Mouse (Mus musculus) layer of hippocampus, postnatal 36 days (tissue): ENCODE data around the gene Cachd1. TPM values are rescaled to one million over a fixed set of nuclear protein-coding genes. Genes with fewer than 3 reads are reported as not detected.

Experiments used
- DNase-seq, 2 experiments: peaks; one replicate each; pipeline ENCODE4 v3.0.0; 2022
- total RNA-seq, 2 experiments: library from RNA; stranded (reverse); gene quantifications; 2 replicates each; pipeline ENCODE4 v1.2.3; 2021

Gene Cachd1
- total RNA-seq, 2 experiments from 2014 or later = 28.5 to 39.2 TPM

DNA sequence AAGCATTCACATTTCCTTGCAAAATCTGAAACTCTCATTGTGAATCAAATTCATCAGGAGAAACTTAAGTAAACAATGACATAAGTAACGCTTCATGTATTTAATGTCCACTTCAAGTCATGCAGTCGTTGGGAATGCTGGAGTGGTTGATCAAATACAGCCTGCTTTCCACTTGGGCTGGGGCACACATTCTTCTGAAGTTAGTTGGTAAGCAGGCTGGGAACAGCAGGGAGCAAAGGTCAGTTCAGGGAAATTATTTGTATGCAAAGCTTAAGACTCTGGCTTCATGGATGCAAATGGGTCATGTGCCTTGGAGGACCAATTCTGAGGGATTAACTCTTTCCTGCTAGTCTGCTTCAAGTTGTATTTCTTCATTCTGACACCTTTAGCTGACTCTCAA, 16.7 kb downstream of the Cachd1 start:
- no peak for DNase-seq

DNA sequence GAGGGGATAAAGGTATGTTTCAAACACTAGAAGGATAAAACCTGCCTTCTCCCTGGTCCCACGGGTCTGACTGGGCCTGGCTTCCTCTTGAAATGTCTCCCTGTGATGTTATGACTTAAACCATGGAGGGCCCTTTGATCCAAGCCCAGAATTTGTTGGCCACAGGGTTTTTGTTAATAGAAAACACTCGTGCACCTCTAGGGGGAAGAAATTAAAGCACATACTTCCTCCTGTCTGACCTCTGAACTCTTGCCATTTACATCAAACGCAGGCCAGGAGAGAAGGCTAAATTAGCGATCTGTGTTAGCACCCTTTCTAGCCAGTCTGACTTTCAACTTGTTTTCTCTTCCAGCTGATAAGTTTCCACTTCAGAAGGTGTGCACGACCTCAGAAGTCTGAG, 19.0 kb downstream of the Cachd1 start:
- DNase-seq = no peak

DNA sequence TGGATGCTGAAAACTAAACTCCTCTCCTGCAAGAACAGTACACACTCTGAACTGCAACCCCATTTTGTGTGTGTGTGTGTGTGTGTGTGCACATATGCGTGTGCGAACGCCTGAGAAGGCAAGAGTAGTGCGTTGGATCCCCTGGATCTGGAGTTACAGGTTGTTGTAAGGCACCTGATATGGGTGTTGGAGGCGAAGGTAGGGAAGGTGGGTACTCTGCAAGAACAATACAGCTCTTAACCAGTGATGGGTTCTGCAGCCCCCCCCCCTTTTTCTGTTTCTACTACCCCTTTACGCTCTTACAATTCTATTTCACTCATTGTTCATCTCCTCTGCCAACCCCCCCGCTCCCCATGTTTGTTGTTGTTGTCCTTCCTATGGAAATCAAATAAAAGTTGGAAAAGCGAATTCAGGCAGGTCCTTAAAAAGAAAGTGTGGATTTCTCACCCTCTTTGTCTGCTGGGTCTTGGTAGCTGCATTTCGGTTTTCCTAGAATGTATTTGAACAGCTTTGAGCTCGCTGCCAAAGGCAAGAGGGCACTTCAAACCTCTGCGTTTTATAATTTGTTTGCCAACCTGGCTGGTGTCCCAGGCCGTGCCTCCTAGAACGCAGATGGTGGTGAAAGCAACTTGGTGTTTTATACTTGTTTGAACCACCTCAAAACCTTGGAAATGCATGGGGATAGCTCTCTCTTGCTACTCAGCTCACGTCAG, 24.4 kb downstream of the Cachd1 start:
- DNase-seq = no peak

DNA sequence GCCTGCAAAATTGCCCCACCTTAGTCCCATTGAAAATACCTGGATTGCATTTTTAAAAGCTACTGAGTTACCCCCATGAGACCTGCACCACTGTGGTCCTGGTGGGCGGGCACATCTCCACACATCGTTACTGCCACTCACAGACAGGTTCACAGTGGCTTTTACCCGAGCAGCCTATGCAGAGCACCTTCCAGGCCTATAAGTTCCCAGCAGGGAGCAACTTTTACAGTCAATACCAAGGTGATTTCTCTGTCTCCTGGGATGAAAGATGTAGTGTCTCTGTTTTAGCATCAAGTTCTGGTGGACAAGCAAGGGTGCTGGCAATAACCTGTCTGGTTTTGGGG, 24.9 kb downstream of the Cachd1 start:
- DNase-seq = no peak

DNA sequence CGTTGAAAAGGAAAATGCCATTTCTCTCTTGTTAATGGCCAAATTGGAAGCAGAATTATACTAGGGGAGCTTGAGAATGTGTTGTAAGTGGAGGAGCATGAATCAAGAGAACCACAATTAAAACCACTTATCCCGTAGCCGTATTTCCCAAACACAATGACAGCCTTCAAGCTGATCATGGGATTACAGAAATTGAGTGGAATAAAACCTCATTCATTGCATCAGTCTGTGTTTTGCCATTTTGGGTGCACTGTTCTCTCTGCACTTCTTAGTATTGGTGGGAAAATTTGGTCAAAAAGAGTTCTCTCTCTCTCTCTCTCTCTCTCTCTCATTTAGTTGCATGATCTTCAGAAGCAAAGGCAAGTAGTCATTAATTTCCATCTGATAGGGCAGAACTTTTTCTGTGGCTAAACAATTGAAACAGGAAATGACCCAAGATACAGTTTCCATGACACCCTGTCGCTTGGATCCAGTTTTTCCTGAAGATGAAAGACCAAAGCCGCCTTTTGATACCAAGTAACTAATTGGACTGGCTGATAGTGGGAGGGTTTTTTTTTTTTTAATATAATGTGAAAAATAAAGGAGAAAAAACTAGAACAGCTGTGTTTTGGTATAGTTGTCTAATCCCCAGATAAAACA, 34.7 kb downstream of the Cachd1 start:
- DNase-seq = no peak

DNA sequence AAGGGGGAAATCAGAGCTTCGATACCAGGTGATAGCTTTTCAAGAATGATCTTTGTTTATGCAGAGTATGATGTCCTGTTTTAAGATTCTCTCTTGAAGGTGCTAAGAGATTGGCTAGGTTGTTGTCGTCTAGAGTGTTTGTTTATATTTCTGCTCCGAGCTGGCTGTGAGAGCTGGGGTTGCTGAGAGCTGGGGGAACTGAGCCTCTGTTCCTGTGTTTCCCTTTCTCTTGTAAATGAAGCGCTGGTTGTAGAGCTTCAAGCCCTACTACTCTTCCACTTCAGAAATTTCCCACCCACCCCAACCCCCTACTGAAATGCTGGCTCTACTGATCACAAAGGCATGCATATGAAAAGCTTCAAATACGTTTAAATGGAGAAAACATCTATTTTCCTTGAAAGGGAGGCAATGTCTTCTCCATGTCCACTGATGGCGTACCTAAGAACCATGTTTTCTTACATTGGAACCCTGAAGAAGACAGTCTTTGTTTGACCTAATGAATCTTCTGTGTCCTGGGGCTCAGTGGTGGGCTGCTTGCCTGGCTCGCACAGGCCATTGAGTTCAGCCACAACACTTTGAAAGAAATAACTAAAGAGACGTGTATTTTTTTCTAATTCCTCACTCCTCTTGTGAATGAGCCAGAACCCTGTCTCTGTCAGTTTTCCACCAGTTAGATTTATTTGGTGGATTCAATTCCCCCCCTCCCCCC, 35.5 kb downstream of the Cachd1 start:
- DNase-seq = no peak

DNA sequence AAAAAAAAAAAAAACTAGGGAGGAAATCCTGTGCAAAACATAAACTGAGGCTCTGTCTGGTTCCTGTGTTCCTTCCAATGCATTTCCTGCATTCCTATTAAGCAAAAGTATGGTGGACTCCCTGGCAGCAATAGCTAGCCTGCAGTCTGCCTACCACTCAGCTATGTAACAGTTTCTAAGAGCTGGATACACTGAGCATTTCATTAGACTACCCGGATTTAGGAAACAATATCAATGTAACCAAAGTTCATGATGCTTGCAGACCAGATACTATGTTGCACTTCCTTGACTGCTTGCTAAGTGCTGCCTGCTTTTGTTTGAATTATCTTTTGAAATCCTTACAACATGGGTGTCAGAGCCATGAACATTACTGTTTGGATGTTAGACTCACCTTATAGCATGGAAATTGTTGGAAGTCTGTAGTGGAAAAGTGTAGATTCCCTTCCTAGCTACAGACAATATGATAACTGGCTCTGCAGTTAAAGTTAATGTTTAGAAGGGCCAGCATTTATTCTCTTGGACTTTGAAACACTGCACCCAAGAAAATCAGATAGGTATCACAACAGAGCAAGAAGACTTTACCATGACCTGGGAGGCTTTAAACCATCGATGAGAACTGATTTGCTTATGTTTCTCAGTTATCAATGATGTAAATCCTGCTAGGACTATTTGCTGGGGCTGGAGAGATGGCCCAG, 37.4 kb downstream of the Cachd1 start:
- no peak for DNase-seq

DNA sequence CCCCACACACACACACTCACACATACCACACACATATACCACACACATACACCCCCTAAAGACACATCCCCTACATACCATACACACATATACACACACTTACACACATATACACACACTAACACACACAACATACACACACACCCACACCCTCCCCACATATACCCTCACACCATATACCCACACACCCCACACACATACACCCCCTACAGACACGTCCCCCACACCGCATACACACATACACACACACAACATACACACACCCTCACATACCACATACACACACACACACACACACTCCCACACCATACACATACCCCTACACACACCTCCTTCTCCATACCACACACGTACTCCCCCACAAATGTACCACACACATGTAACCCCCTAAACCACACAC, 42.8 kb downstream of the Cachd1 start:
- no peak for DNase-seq

DNA sequence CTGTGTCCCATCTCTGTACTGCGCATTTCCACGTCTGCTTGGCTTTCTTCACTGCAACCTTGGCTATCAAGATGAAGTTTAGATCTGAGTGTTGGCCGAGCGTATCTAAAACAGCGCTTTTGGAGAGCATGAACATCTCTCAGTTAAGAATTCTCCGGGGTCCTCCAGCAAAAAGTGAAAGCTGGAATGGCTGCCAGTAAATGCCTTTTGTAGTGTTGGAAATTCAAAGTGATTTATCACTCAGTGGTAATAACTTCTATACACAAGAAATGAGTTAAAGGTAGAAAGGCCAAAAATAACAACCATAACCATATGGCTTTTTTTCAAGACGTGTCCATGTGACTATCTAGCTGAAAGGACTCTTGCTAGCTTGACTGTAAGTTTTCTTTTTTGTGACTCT, 46.1 kb downstream of the Cachd1 start:
- DNase-seq = no peak

DNA sequence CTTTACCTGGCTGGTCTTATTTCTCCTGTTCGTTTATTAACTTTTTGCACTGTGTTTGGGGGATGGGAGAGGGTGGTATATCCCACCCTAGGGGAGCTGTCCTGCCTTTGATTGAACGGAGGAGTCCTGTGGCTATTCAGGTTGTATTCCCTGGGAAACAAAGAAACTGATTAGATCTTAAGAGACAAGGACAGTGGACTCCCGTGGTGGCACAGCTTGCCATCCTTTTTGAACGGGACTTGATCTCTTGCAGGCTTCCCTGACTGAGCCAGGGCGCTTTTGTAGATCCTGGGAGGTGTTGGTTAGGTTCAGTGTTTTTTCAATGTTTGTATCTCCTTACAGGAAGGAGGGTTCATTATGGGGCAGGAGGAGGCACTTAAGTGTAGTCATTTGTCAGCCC, 50.9 kb downstream of the Cachd1 start:
- DNase-seq = no peak

DNA sequence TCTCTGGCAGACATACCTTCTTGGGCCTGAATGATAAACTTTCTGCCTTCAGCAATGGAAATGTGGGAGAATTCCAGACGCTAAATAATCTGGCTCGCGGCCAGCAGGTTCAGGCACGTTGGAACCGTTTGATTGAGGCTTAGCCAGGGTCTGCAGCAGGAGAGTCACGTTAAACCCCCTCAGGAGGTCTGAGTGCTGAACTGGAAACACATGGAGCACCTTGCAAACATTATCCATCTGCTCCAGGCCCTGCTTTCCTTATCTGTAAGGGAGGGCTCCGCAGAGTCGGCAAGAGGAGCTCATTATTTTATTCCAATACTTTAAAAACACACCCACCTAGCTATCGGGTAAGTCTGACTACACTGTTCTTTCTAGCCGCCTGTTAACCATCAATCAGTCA, 52.3 kb downstream of the Cachd1 start:
- DNase-seq = no peak

DNA sequence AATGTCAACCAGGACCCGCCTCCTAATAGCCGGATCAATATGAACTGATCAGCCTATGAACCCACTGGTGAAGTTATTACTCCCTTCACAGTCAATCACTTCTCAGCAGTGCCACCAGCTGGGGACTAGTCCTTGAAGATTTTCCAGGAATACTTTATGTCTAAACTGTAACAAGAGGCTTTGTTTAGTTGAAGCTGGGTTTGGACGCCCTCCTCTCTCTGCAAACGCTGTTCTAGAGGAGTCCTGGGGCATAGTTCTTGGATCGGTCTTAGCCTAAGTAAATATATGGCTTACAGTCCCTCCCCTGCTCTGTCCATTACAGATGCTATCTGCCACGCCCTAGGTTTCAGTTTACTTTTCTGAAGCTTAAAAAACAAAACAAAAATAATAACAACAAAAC, 60.7 kb downstream of the Cachd1 start:
- no peak for DNase-seq

DNA sequence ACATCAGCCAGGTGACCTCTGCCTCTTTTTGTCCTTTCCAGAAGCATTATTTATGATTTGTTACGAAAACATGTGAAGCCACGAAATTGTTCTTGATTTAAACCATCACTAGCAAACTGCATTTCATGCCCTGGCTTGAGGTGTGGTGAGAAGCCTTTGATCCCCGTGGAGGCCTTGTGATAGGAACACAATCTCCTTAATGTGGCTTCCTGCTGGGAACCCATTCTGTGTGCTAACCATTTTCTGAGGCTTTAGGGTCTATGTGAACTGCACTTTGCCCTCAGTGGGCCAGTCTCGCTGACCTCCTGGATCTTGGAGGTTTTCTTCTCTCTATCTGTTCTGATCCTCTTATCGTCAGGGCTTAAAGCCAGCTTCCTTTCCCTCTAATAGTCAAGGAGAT, 66.2 kb downstream of the Cachd1 start:
- no peak for DNase-seq

DNA sequence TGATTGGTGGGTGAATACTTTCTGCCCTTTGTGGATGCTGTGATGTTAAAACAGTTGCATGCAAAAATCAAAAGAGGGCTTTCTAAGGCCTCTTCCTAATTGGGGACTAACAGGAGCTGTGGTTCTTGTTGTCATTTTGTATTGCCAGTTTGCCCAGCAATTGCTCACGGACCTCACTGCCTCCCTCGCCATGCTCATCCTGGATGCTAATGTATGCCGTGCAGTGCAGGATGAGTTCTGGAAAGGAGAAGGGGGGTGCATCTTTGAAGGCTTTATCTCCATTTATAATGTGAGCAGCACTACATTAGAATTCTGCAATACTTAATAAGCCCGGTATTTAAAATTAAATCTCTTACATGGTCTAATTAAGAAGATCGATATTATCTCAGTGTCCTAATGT, 66.6 kb downstream of the Cachd1 start:
- no peak for DNase-seq

DNA sequence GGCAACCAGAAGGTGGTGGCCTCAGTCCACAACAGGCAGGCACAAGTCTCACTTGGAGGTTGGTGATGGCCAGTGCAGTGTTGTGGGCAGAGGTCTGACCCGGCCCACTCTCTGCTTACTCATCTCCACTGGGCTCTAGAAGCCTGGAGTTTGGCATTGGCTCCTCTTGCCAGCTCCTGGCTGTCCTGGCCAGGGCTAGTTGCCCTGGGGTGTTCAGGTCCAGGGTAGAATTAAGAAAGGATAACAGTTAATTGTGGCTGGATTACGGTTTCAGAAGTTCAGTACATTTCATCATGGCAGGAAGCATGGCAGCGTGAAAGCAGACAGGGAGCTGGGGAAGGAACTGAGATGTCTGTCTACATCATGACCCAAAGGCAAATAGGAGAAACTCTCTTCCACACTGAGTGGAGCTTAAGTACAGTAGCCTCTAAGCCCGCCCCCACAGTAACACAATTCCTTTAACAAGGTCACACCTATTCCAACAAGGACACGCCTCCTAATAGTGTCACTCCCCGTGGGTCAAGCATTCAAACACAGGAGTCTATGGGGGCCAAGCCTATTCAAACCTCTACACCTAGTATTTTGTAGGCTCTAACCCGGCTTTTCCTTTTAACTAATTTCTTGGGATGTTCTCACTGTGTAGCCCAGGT, 74.5 kb downstream of the Cachd1 start:
- no peak for DNase-seq

DNA sequence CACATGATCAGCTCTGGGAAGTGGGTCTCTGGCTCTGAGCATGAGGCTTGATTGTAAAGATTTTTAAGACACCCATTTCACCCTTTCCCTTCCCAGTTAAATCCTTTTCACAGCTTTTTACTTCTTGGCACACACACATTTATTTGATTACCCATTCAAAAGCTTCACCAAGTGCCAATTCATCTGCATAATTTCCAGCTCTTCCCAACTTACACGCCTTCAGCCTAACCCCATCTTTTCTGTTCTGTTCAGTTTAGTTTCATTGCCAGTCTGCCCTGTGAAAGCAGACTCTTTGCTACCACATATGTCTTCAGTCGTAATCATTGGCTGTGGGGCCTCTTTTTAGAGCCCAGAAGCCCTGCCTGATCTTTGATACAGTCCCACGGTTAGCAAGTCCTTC, 76.0 kb downstream of the Cachd1 start:
- no peak for DNase-seq

DNA sequence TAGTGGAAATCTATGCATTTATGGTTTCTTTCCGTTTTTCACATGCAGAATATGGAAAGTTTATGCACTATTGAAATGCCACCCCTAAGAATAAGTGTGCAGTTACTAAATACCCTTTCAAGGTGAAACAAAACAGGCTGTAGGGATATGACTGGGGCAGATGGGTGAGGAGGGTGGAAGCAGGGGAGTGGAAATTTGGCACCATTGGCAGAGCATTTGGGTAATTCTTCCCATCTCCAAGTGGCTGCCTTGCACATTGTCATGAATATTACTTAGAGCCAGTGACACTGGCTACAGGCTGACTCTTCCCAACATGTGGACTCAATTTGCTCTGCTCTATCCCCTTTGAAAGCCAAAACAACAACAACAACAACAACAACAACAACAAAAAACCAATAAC, 77.0 kb downstream of the Cachd1 start:
- no peak for DNase-seq

DNA sequence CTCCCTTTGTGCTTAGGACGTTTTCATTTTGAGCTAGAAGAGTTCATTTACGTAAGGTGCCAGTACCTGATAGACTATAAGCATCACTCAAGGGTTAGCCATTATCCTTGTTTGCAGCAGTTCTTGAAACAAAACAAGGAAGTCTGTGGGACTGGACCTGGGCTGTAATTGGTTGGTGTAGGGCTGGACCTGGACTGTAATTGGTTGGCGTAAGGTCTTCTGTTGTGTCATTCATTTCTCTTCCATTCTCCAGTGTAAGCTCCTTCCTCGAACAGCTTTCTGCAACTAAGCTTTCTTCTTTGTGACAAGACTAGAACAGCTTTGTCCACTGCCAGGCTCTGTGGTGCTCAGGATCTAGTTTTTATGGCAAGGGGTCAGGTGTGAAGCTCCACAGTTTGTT, 78.9 kb downstream of the Cachd1 start:
- no peak for DNase-seq

DNA sequence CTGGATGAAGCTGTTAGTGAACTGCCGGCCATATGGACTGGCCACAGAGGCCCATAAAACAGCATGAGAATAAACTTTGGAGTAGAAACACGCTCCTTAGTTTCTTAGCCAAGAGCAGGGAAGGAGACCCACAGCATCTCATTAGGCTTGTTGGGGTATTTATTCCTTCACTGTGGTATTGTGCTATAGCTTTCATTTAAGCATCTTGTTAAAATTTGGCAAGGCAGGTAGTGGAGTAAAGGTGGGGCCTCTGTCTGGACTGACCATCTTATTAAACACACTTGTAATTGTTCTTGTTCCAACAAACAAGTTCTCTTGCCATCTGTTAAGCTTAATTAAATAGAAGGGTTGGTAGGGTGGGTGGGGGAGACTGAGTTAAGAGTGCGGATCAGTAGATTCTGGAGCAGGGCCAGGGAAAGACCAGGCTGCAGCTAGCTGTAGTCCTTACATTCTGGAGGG, 81.0 kb downstream of the Cachd1 start:
- no peak for DNase-seq

DNA sequence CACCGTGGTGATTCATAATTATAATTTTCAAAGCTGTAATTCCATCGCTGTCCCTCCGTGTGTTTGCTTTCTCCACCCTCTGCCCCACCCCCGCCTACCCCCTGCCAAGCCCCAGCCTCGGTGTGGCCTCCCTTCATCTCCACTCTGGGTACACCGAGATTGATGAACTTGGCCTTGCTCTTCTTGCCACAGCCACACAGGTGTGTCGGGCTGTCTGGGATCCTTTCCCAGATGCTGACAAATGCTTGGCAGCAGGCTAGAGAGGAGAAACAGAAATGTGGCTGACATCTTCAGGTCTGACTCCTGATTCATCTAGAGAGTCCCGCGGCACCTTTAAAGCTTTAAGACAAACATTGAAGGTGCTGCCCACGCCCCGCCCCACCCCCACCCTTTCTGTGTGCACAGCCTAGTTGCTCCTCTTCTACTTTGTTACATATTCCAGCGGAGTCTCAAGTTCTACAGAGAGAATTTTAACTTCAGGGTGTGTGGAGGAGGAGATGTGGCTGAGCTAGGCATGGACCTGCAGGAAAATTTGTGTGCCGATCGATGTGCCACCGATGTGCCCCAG, 87.5 kb downstream of the Cachd1 start:
- DNase-seq = no peak

DNA sequence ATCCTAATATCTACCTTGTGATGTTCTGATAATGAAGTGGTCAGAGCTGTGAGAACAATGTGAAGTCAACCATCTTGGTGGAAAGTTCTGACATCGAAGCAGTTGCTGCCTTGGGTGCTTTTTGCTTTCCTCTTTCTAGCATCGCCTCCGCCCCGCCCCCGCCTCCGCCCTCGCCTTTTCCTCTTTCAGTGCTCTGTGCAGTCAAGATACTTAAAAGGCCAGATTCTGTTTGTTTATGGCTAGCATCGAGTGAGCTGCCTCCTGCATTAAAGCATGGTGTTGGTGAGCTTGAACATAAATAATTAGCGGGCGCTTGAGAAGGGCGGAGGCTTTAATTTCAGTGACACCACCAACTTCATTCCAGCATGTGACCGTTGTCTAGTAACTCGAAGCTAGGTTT, 88.9 kb downstream of the Cachd1 start:
- DNase-seq = no peak

DNA sequence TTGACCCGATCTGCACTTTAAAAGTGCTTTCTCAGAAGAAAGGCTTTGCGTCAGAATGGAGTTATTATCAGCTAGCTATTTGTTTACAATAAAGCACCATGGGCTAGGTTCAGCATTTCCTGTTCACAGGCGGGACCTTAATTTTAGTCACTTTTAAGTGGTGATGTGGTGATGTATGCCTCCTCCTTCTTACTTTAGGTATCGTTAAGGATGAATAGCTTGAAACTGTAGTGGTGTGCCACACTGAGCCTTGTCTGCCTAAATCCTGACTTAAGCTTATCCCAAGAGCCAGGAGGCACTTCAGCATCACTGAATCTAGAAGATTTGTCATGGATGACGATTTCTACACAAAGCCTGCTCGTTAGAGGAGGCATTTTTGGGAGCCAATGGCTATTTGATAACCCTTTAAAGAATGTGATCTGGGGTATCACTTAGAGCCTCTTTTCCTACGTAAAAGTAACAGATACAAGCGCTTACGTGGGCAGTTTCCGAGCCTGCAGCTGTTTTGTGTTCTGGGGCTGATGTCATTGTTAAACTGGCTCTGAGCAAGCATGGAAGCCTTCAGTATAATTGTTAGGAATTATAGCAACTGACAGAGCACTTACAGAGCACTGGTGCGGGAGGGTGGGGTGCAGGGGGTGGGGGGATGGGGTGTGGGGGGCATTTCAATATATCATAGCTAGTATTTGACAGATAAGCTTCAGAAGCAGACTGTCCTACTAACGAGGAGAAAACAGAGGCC, 89.7 kb downstream of the Cachd1 start:
- DNase-seq = no peak
